Mouse (Mus musculus): ENCODE results near the gene Hs6st3.

GRCm38 (mm10) chr14:119464308-119464707, 326.2 kb downstream of the Hs6st3 start:
- TF ChIP-seq POLR2A (IDR thresholded peaks at IDR 0.05; ENCODE audit: control insufficient read depth, low read depth, low read length): no peak
- no peak for TF ChIP-seq CTCF (IDR thresholded peaks at IDR 0.05; ENCODE audit: control insufficient read depth, insufficient read depth, insufficient replicate concordance, low read depth, low read length)
